Mouse (Mus musculus) hindbrain, embryonic 16.5 days (tissue): ENCODE data around the gene Tecrl. TPM values are rescaled to one million over a fixed set of nuclear protein-coding genes. Genes with fewer than 3 reads are reported as not detected.

Experiments
- ATAC-seq: fragments of 200-750 bp; cut with Nextera tagmentation; 2 replicates; pipeline ENCODE4 v1.8.0; 2017; ENCODE audit warnings: moderate TSS enrichment, moderate library complexity
- H3K27ac ChIP-seq: fragments of 300-500 bp; sonication (generic); 2 replicates; pipeline ENCODE4 v1.5.1; 2014; ENCODE audit warnings: low read depth, mild to moderate bottlenecking, control low read depth, low read length, moderate library complexity
- H3K27me3 ChIP-seq: fragments of 300-500 bp; sonication (generic); replicated peaks from 2 replicates; pipeline ENCODE4 v1.6.1; 2014; ENCODE audit warnings: low read length; ENCODE audit not compliant: control insufficient read depth, insufficient read depth
- H3K36me3 ChIP-seq: fragments of 300-500 bp; sonication (generic); 2 replicates; pipeline ENCODE4 v1.6.1; 2014; ENCODE audit warnings: mild to moderate bottlenecking, low read length, moderate library complexity, mixed read lengths; ENCODE audit not compliant: control insufficient read depth, insufficient read depth
- H3K4me1 ChIP-seq: fragments of 300-500 bp; sonication (generic); 2 replicates; pipeline ENCODE4 v1.6.1; 2014; ENCODE audit warnings: low read depth, low read length; ENCODE audit not compliant: control insufficient read depth, insufficient read depth
- H3K4me2 ChIP-seq: fragments of 300-500 bp; sonication (generic); 2 replicates; pipeline ENCODE4 v1.6.1; 2014; ENCODE audit warnings: mild to moderate bottlenecking, low read length, control low read depth, moderate library complexity
- H3K4me3 ChIP-seq: fragments of 300-500 bp; sonication (generic); 2 replicates; pipeline ENCODE4 v1.5.1; 2014; ENCODE audit warnings: mild to moderate bottlenecking, low read length, control low read depth, moderate library complexity
- H3K9ac ChIP-seq: fragments of 300-500 bp; sonication (generic); 2 replicates; pipeline ENCODE4 v1.6.1; 2014; ENCODE audit warnings: low read depth, mild to moderate bottlenecking, control low read depth, low read length, moderate library complexity
- H3K9me3 ChIP-seq: fragments of 300-500 bp; sonication (generic); 2 replicates; pipeline ENCODE4 v1.6.1; 2014; ENCODE audit warnings: mild to moderate bottlenecking, low read length, moderate library complexity; ENCODE audit not compliant: control insufficient read depth
- WGBS: fragments of 180-500 bp; shearing (Covaris S2); extraction: QIAGEN DNeasy Blood & Tissue Kit; methylation state at CpG from one replicate; pipeline ENCODE4 v1.1.7; 2014; 5-methylcytosine and 5-hydroxymethylcytosine counted together
- polyA plus RNA-seq: library from polyadenylated mRNA; unstranded; fragments of >200 nt; fragmentation: Nextera tagmentation; extraction: Ambion mirVana; gene quantifications from 2 replicates; pipeline ENCODE4 v1.2.1, GENCODE M21; 2015

Tecrl gene
- 0.29 and 0.41 TPM in 2 replicates for polyA plus RNA-seq

DNA sequence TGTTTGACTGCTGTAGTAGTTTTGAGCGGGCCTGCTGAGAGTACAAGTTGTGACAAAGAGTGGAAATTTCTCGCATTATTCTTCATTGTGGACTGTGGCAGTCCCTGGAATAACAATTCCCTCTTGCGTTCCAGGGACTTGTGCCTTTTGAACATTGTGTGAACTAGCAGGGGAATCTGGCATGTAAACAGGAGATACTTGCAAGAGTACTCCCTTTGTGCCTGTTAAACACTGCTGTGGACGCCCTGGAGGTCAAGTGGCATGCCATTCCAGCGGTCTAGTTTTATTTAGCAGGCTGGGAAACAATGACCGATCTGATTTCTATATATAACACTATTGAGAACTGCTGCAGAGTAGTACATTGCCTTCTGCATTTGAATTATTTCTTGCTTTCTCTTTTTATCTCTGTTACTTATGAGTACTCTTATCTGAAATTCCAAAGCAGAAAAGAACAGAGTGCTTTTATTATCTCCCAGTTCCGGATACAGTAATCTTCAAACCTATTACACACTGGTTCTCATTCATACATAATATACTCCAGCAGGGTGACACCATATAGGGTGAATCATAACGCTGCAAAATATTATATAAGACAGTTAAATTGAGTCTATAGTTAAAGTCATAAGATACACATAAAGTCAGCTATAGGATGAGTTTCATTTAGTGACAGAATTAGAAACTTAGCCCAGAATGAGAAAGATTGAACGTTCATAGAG, at the start of gene Tecrl:
TSS of gene Tecrl (minus strand) at position 350 of the 716 bp plus-strand sequence.
- Histone ChIP-seq H3K4me3 (no peak within 1 kb of the TSS), H3K36me3 (no peaks in the 10 kb centered on the region), H3K9me3 (no peaks in the 10 kb centered on the region), H3K4me2 (no peak within 1 kb of the TSS), H3K27me3 (no peaks in the 10 kb centered on the region), H3K4me1 (peaks cover 3% of the 10 kb centered on the region; the same call in 1 of the 2 replicates), H3K27ac (no peak within 1 kb of the TSS), H3K9ac (no peak within 1 kb of the TSS)
- 26% methylated on average over 9 of the region's 9 CpGs for WGBS
- no peak for ATAC-seq

DNA sequence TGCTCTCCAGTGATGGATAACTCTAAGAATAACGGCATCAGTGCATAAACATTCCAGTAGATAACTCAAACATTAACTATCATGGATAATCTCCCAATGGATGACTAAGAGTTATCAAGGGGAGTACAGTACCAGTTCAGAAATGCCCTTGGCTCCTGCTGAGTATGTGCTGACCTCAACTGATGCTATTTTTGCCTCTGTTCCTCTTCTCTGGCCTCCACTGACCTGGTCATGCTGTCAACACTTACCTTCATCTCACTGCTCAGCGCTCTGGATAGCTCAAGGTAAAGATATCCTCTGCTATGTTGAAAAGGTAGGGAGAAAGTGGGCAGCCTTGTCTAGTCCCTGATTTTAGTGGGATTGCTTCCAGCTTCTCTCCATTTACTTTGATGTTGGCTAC, 30.0 kb upstream of the Tecrl start:
- 88% methylated on average over 2 of the region's 2 CpGs for WGBS
- Histone ChIP-seq H3K36me3 (no peaks in the 10 kb centered on the region), H3K4me1 (no peaks in the 10 kb centered on the region), H3K4me2 (no peak overlapping the region), H3K27me3 (no peaks in the 10 kb centered on the region), H3K9me3 (no peaks in the 10 kb centered on the region), H3K9ac (no peak overlapping the region), H3K27ac (no peak overlapping the region), H3K4me3 (no peak overlapping the region)
- no peak for ATAC-seq

DNA sequence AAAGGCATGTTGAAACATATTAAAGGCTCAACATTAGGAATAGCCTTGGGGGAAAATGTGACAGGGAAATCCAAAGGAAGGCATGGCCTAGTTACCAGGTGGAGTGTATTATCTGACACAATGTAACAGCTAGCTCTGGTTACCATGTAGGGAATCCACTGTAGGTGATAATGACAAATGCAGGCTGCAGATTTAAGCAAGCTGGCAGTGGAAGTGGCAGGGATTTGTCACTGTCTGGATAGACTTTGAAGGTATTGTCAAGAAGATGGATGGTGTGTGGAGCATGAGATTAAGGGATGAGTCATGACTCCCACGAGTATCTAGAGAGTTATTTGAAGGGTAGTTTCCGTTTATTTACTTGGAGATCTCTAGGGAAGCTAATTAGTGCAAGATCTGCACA, 3.4 kb downstream of the Tecrl start:
- 34% methylated on average over 2 of the region's 2 CpGs for WGBS

DNA sequence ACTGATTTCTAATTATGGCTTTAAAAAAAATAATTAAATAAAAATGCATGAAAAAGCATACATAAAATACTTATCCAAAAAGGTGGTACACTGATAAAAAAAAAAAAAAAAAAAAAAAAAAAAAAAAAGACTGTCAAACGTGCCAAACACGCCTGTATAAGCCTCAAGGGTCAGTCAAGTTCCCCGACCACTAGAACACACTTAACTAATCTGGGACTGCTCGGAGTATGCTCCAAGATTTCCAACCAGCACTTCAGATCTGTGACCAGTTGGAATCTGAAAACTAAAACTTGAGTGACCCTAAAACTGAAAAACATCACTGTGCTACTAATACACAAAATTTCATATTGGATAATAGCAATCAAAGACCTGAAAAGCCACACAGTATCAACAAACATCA, 15.9 kb downstream of the Tecrl start:
- WGBS = 88% methylated on average over 4 of the region's 4 CpGs
- no peaks in the 10 kb centered on the region for H3K27me3 ChIP-seq
- H3K4me2 ChIP-seq = no peak overlapping the region
- H3K9me3 ChIP-seq = no peaks in the 10 kb centered on the region
- no peaks in the 10 kb centered on the region for H3K36me3 ChIP-seq
- no peaks in the 10 kb centered on the region for H3K4me1 ChIP-seq
- no peak overlapping the region for H3K27ac ChIP-seq
- ATAC-seq = no peak
- H3K4me3 ChIP-seq = no peak overlapping the region
- no peak overlapping the region for H3K9ac ChIP-seq

More for the DNA sequence above, 3.4 kb downstream of the Tecrl start:
- no peak for ATAC-seq
- Histone ChIP-seq H3K4me1 (peaks cover 3% of the 10 kb centered on the region; the same call in 1 of the 2 replicates), H3K4me3 (no peak overlapping the region), H3K27me3 (no peaks in the 10 kb centered on the region), H3K9me3 (no peaks in the 10 kb centered on the region), H3K4me2 (no peak overlapping the region), H3K9ac (no peak overlapping the region), H3K36me3 (no peaks in the 10 kb centered on the region), H3K27ac (no peak overlapping the region)

DNA sequence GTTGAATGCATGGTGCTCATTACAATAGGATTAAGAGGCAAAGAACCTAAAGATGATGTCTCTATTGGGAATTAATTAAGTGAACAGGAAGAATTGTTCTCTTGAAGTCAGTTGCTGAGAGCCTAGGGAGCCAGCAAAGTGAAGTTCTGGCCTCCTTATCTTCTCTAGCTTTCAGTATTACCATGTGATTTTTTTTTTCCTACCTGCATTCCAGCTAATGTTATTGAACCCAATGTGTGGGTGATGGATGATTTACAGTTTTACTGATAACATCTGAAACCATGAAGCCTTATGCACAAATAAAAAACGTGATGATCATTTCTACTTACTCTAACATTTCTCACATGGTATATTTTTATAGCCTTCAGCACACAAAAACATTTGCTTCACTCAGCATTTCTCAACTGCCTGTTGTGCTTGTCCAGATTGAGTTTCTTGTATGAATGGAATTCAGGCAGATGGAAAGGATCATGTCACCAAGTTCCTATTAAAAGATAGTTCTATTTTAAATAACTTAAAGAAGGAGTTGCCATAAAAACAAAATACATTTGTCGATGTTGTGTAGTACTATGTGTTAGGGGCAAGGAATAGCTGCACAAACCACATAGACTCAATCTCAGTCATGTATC, 87.7 kb downstream of the Tecrl start:
- Histone ChIP-seq H3K9ac (no peak overlapping the region), H3K4me1 (no peaks in the 10 kb centered on the region), H3K9me3 (no peaks in the 10 kb centered on the region; the same call in 1 of the 2 replicates), H3K4me3 (no peak overlapping the region), H3K27ac (no peak overlapping the region), H3K27me3 (no peaks in the 10 kb centered on the region), H3K4me2 (no peak overlapping the region), H3K36me3 (no peaks in the 10 kb centered on the region)
- WGBS = 73% methylated on average over 2 of the region's 2 CpGs
- no peak for ATAC-seq

DNA sequence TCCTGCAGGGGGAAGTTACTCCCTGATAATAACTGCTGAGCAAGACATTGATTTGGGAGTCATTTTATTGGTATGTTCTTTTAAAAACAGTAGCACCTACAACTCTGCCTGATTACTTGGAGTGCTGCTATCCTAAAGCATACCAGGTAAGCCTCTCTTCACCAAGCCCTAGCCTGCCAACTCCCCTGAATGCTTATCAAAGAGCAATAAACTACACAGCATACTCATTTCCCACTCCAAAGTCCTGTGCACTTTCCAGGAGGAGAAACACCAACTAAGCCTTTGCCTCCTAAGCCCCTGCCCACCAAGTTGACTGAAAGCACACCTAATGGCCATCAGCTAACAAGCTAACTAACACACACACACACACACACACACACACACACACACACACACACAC, 94.9 kb downstream of the Tecrl start:
- Histone ChIP-seq H3K4me2 (no peak overlapping the region), H3K4me3 (no peak overlapping the region), H3K27me3 (no peaks in the 10 kb centered on the region), H3K9ac (no peak overlapping the region), H3K27ac (no peak overlapping the region), H3K4me1 (no peaks in the 10 kb centered on the region), H3K36me3 (no peaks in the 10 kb centered on the region), H3K9me3 (peaks cover 5% of the 10 kb centered on the region; the same call in 1 of the 2 replicates)
- ATAC-seq = no peak

DNA sequence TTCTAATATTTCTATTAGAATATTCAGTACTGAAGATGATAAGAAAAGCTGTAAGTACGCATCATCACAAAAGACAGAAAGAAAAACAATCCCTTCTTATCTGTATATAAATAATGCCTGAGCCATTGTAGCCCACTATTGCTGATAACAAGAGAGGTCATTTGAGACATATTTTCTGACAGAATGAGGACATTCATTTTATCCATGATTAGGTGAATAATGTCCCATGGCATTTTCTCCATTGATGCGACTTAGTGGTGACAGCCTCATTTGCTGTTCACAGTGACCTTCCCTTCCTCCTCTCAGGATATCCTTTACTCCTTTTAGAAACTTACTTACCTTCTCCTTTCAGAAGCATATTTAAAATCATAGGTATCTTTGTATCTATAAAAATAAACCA, 100.9 kb downstream of the Tecrl start:
- H3K9ac ChIP-seq = no peak overlapping the region
- H3K27ac ChIP-seq = no peak overlapping the region
- no peaks in the 10 kb centered on the region for H3K9me3 ChIP-seq
- no peak overlapping the region for H3K4me2 ChIP-seq
- ATAC-seq = no peak
- no peak overlapping the region for H3K4me3 ChIP-seq
- H3K36me3 ChIP-seq = no peaks in the 10 kb centered on the region
- H3K4me1 ChIP-seq = no peaks in the 10 kb centered on the region
- H3K27me3 ChIP-seq = no peaks in the 10 kb centered on the region
- 76% methylated on average over 2 of the region's 2 CpGs for WGBS

DNA sequence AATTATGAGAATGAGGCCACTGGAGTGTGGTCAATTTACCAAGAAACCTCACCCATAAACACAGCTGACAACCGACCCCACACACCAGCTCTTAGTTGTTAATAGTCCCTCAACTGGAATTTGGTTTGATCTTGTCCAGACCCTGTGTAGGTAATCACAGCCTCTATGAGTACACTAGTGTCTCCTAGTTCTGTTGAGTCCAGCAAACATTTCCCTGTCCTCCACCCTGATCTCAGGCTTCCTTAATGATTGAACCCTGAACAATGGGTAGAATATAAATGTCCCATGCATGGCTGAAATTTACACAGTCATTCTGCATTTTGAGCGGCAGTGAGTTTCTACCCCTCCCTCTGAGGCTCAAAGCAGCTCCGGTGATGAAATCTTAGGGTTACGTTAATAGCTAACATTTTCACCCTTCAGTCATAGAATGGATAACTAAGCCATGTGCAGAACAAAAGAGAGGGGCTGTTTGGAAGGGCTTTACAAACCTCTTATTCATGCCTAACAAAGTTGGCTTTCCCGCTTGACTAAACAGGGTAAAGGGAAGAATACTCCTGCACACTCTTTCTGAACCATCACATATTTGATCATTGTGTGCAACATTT, 116.0 kb downstream of the Tecrl start:
- no peak for ATAC-seq
- 30% methylated on average over 5 of the region's 5 CpGs for WGBS

More for the DNA sequence above, 116.0 kb downstream of the Tecrl start:
- Histone ChIP-seq H3K4me3 (no peak overlapping the region), H3K27me3 (no peaks in the 10 kb centered on the region), H3K36me3 (no peaks in the 10 kb centered on the region), H3K4me2 (no peak overlapping the region), H3K9ac (no peak overlapping the region), H3K4me1 (no peaks in the 10 kb centered on the region), H3K9me3 (no peaks in the 10 kb centered on the region), H3K27ac (no peak overlapping the region)
